Mouse (Mus musculus): ENCODE results near the gene Lamc1. TPM values are rescaled to one million over a fixed set of nuclear protein-coding genes. Genes with fewer than 3 reads are reported as not detected.

The Lamc1 gene
- polyA plus RNA-seq, 1 experiment from 2014 or later = 28.4 TPM

Other genes with a start within 250 kb of the Lamc1 start
- gene Lamc2, start 146.3 kb downstream of the Lamc1 start, polyA plus RNA-seq (2016; fragmentation: Nextera tagmentation; extraction: Ambion mirVana) = 6.2 and 6.6 TPM in 2 replicates
- gene Shcbp1l, start 92.4 kb upstream of the Lamc1 start, polyA plus RNA-seq (2016; fragmentation: Nextera tagmentation; extraction: Ambion mirVana) = 0.20 and 0.34 TPM in 2 replicates
- 43.2 and 44.3 TPM in 2 replicates for gene Dhx9, start 154.9 kb upstream of the Lamc1 start, polyA plus RNA-seq (2016; fragmentation: Nextera tagmentation; extraction: Ambion mirVana)
- 6.7 and 7.8 TPM in 2 replicates for gene Npl, start 217.3 kb upstream of the Lamc1 start, polyA plus RNA-seq (2016; fragmentation: Nextera tagmentation; extraction: Ambion mirVana)

Measured in embryonic facial prominence, embryonic 10.5 days (tissue).